Mouse (Mus musculus) ovary, postnatal 14 days (tissue): ENCODE results near the gene Ceacam16.

Experiments used
- DNase-seq: peaks from one replicate; pipeline ENCODE4 v3.0.0; 2022; ENCODE audit warnings: low spot score

Gene Ceacam16

GRCm38 (mm10) chr7:19843561-19843960 lies 17.5 kb downstream of the Ceacam16 start:
- peak; percentile 74 for DNase-seq

DNA sequence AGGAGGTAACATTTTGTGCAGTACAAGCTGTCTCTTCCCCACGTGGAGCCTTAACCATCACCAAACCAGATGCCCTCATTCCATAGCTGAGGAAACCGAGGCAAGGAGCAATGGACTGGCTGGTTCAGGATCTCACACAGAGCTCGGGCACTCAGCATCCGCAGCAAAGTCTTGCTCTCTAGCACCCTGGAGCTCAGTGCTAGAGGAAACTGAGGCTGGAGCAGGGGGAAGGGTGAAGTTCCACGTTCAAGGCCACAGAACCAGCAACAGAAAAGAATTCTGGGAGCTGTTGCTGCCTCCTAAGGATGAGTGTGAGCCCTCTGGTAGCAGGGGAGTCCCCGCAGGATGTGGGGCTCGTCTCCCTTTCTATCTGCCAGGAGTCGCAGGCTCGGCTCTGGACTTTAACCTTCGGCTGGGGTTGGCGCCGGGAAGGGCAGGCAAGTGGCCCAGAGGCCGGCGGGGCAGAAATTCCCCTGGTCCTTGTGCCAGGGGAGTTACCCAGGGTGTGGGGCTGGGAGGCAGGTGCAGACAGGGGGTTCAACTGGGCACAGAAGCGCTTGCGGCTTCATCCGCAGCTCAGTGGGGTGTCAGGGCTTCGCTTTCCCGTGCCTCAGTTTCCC lies 18.1 kb downstream of the Ceacam16 start:
- DNase-seq: no peak

DNA sequence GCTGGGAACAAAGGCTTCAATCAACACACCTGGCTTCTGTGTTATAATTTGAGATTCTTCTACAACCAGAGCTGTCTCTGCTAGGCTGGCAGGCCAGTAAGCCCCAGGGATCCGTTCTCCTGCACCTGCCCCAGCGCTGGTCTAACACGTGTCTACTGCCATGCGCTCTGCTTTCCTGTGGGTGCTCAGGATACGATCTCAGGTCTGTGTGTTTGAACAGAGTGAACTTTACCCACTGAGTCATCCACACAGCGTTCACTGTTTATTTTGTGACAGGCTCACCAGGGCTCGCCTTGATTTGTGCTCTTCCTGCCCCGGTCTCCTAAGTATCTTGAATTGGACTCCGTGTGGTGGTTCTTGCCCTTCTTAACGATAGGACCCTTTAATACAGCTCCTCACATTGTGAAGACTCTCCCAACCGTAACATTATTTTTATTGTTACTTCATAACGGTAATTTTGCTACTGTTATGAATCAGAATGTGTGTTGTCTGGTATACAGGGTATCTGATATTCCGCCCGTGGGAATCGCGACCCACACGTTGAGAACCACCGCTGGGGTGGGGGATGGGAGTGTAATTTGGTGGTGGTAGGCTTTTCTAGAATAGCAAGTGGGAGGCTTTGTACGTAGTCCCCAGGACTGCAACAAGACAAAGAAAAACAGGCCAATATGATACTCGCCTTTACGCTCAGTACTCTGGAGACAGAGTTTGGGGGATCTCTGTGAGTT lies 19.2 kb downstream of the Ceacam16 start:
- DNase-seq: no peak

DNA sequence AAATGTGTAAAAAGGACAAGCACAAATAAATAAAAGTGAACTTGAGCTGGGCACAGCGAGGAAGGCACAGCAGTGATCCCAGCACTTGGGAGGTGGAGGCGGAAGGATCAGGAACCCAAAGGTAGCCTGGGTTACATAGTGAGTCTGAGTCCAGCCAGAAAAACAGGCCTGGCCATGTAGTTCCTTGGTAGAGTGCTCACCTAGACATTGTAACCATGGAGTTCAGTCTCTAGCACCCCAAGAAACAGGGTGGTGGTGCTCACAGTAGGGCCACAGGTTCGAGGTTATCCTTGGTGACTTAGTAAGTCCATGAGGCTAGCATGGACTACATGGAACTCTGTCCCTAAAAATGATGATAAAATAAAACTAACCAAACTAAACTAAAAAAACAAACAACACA lies 20.2 kb downstream of the Ceacam16 start:
- no peak for DNase-seq

DNA sequence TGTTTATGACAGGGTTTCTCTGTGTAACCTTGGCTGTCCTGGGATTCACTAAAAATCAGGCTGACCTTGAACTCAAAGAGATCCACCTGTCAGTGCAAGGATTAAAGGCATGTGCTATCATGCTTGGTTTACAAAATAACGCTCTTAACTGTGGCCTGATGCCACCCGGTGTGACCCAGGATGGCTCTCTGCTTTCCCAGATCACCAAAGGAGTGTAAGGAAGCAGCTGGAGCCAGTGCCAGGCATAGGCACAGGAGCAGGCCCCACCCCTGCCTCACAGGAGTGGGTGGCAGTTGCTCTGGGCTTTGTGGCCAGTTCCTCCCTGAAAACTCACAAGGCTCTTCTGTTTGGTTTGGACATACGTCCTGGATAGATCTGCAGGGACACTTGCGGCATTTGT lies 20.7 kb downstream of the Ceacam16 start:
- DNase-seq: no peak

DNA sequence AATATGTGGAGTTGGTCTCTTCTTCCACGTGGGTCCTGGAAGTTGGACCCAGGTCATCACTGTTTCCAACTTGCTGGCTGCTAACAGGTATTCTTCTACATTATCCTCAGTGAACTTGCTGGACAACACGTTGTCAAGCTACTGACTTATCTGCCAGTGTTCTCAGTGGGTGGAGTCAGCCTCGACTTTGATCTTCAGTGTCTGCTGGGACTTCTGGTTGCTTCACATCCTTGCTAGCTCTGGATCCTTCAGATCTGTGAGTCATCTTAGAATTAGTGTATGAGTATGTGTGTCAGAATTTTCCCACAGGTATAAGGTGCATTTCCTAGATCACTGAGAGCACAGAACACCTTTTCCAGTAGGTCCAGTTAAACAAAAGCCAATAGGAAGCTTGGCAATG lies 24.3 kb downstream of the Ceacam16 start:
- no peak for DNase-seq

- DNase-seq: no peak
These were observed 27.0 kb downstream of the Ceacam16 start for GRCm38 (mm10) chr7:19834055-19834454.

DNA sequence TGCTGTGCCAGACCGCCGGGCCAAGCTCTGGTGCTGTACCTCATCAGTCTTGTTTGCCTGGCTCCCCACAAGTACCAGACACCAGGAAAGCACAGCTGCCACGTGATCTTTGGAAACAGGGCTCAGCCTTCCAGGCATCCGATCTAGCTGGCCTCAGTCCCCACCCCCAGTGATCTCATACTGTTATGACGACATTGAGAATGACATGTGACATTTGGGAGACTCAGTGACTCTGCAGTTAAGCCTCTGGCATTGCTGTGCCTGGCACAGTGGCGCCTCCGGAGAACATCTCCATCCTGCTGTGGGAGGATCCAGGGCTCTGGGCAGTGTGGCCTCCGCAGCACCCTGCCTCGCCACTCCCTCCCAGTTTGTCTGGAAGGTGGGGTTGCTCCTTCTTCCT lies 29.3 kb downstream of the Ceacam16 start:
- no peak for DNase-seq

DNA sequence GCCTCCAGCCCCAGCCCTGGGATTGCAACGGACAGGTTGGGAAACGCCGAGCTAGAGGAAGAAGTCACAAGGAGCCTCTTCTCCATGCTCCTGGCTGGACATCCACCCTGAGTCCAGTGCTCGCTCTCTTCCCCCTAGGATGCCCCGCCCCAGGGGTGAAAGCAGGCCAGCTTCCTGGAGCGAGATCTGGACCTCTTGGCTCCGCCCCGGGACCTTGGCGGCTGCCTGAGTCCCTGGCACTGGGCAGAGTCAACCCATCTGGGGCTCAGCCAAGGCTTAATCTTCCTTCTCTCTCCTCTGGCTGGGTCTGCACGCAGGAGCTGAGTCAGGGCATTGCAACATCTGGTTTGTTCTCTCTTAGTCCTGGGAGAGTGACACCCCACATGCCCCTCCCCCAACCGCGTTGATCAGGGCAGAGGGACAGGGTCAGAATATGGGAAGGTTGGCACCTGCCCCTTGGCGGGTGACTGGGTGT lies 30.4 kb downstream of the Ceacam16 start:
- DNase-seq: peak; percentile 84

- DNase-seq: no peak
These were observed 31.4 kb downstream of the Ceacam16 start for GRCm38 (mm10) chr7:19829694-19830093.

GRCm38 (mm10) chr7:19826756-19827155 lies 34.3 kb downstream of the Ceacam16 start:
- no peak for DNase-seq

GRCm38 (mm10) chr7:19824182-19824973 lies 36.7 kb downstream of the Ceacam16 start:
- DNase-seq: peak; percentile 83

DNA sequence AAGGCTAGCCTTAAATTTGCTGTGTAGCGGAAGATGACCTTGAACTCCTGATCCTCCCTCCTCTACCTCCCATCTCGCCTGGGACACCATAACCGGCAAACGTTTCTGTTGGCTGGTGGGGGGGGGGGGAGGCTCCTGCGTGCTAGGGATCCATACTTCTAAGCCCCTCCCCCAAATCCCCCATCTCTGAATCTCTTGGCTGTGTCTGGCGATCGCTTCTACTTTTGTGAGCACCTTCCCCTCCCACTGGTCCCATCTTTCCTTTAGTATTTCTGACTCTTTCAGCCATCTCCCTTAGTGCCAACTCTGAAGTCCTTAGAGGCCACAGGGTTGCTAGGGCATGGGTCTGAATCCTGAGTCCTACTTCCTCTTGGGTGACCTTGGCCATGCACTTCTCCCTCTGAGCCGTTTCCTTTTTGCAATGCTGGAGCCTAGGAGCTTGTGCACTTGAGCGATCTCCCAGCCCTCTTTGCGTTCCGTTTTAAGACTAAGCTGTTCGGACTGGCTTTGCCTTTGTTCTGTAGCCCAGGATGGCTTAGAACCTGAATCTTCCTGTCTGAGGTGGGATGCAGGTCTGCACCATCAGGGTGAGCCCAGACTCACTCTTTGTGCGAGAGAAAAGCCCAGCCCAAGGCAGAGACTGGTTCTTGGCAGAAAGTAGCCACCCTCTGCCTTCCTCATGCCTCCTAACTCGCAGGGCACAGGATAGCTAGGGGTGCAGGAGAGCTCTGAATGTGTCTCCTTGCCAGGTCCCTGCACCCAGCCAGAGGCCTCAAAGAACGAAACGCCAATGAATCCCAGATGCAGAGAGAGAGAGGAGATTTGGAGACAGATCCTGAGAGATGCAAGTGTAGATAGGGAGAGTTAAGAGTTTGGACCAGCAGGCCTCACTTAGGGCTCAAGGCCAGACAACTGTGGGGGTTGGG lies 37.6 kb downstream of the Ceacam16 start:
- DNase-seq: no peak

DNA sequence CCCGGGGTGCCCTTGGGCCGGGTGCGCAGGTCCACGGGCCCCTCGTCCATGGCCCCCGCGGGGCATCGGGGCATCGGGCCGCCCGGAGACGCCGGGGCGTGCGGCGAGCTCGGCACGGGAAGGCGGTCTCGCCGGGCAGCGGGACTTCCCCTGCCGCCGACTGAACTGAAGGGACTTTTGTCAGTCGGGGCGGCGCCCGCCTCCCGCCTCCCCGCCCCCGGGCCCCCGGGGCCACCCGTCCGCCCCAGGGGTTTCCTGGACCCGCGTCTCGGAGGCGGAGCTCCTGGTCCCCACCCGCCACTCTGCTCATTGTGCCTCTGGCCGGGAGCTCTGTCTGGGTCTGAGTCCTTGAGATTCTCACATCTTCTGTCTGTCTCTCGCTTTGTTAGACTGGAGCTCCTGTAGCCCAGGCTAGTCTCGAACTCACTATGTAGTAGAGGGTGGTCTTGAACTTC lies 38.5 kb downstream of the Ceacam16 start, which contains the start of gene Bcl3:
Bcl3 (minus strand) TSS at position 167 of the 455 bp plus-strand sequence.
- no peak for DNase-seq

GRCm38 (mm10) chr7:19822193-19822592 lies 38.9 kb downstream of the Ceacam16 start:
- no peak for DNase-seq

GRCm38 (mm10) chr7:19821633-19822032 lies 39.5 kb downstream of the Ceacam16 start:
- DNase-seq: no peak

GRCm38 (mm10) chr7:19820347-19821048 lies 40.6 kb downstream of the Ceacam16 start:
- no peak for DNase-seq

- no peak for DNase-seq
These were observed 42.2 kb downstream of the Ceacam16 start for GRCm38 (mm10) chr7:19818875-19819274.

DNA sequence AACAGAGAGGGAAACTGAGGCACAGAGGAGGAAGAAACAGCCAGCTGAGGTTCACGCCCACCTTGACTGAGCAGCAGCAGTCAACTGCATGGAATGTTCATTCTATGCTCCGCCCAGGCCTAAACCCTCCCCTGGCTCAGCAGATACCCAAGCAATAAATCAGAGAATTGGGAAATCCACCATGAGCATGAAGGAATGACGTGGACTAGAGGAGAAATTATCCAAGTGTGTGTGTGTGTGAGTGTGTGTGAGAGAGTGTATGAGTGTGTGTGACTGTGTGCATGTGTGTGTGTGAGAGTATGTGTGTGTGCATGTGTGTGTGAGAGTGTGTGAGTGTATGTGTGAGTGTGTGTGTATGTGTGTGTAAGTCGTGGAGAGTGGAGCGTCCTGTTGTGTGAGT lies 42.7 kb downstream of the Ceacam16 start:
- DNase-seq: no peak

- DNase-seq: peak; percentile 59
These were observed 43.6 kb downstream of the Ceacam16 start for GRCm38 (mm10) chr7:19817382-19818105.
